In genomic region chrX:114836906-114837305, GRCm38 (mm10) we compare ENCODE assay signal across 34 mouse cellular contexts.
"Had no signal": no experiment of that assay in that cellular context is flagged by ENCODE, and none has a peak within 500 bp of the region (broad histone marks: within the 10 kb centered on the region; RNA-seq: fewer than 3 reads in every experiment).

No protein-coding gene starts in this region.

- DNase-seq: heart, postnatal 10 days; heart, postnatal 14 days; heart, postnatal 36 days; heart, postnatal 4 days; kidney, adult 11 months; kidney, adult 18-20 months; kidney, adult 2 months; kidney, adult 8-10 months; kidney, adult 9 months; kidney, postnatal 10 days; kidney, postnatal 14 days; kidney, postnatal 25 days; kidney, postnatal 36 days; kidney, postnatal 4 days; layer of hippocampus, adult 9-11 months; layer of hippocampus, postnatal 36 days had no signal

- H3K27me3 ChIP-seq: heart, embryonic 12.5 days; heart, embryonic 13.5 days; heart, embryonic 15.5 days; hindbrain, embryonic 12.5 days; hindbrain, embryonic 13.5 days; hindbrain, embryonic 15.5 days; intestine, embryonic 15.5 days; kidney, embryonic 15.5 days had no signal

- H3K9me3 ChIP-seq: heart, embryonic 12.5 days; heart, embryonic 13.5 days; heart, embryonic 15.5 days; hindbrain, embryonic 10.5 days; hindbrain, embryonic 12.5 days; hindbrain, embryonic 15.5 days; intestine, embryonic 15.5 days; kidney, embryonic 15.5 days had no signal

- H3K9ac ChIP-seq: heart, embryonic 12.5 days; heart, embryonic 13.5 days; heart, embryonic 15.5 days; hindbrain, embryonic 12.5 days; hindbrain, embryonic 13.5 days; hindbrain, embryonic 14.5 days; hindbrain, embryonic 15.5 days; intestine, embryonic 15.5 days; kidney, embryonic 15.5 days had no signal

- H3K4me1 ChIP-seq: heart, embryonic 12.5 days; heart, embryonic 13.5 days; heart, embryonic 15.5 days; hindbrain, embryonic 10.5 days; hindbrain, embryonic 12.5 days; hindbrain, embryonic 13.5 days; hindbrain, embryonic 15.5 days; intestine, embryonic 15.5 days; kidney, embryonic 15.5 days had no signal

- H3K36me3 ChIP-seq: heart, embryonic 12.5 days; heart, embryonic 13.5 days; heart, embryonic 15.5 days; hindbrain, embryonic 10.5 days; hindbrain, embryonic 12.5 days; hindbrain, embryonic 13.5 days; hindbrain, embryonic 15.5 days; intestine, embryonic 15.5 days; kidney, embryonic 15.5 days had no signal

- ATAC-seq: hindbrain, embryonic 16.5 days; hindbrain, postnatal 0 days; inflammation-experienced regulatory T-cells, adult 6 months; intestine, embryonic 15.5 days; intestine, embryonic 16.5 days; intestine, postnatal 0 days had no signal

- H3K27ac ChIP-seq: heart, embryonic 13.5 days; heart, embryonic 15.5 days; hindbrain, embryonic 10.5 days; hindbrain, embryonic 12.5 days; hindbrain, embryonic 13.5 days; hindbrain, embryonic 14.5 days; hindbrain, embryonic 15.5 days; hindbrain, postnatal 0 days; intestine, embryonic 15.5 days; kidney, embryonic 15.5 days; kidney, postnatal 0 days; layer of hippocampus, adult 2 months; left cerebral cortex, adult 2 months had no signal

- H3K4me2 ChIP-seq: heart, embryonic 12.5 days; heart, embryonic 13.5 days; heart, embryonic 15.5 days; hindbrain, embryonic 12.5 days; hindbrain, embryonic 13.5 days; hindbrain, embryonic 14.5 days; hindbrain, embryonic 15.5 days; intestine, embryonic 15.5 days; kidney, embryonic 15.5 days had no signal

- H3K4me3 ChIP-seq: heart, embryonic 12.5 days; heart, embryonic 13.5 days; heart, embryonic 15.5 days; hindbrain, embryonic 10.5 days; hindbrain, embryonic 12.5 days; hindbrain, embryonic 13.5 days; hindbrain, embryonic 15.5 days; intestine, embryonic 15.5 days; kidney, embryonic 15.5 days; layer of hippocampus, adult 2 months; left cerebral cortex, adult 2 months had no signal
